Mouse (Mus musculus): Measurements from ENCODE around the gene Ubap2l. TPM values are rescaled to one million over a fixed set of nuclear protein-coding genes. Genes with fewer than 3 reads are reported as not detected.

The Ubap2l gene
- polyA plus RNA-seq, 1 experiment from 2014 or later, result 220 TPM

DNA sequence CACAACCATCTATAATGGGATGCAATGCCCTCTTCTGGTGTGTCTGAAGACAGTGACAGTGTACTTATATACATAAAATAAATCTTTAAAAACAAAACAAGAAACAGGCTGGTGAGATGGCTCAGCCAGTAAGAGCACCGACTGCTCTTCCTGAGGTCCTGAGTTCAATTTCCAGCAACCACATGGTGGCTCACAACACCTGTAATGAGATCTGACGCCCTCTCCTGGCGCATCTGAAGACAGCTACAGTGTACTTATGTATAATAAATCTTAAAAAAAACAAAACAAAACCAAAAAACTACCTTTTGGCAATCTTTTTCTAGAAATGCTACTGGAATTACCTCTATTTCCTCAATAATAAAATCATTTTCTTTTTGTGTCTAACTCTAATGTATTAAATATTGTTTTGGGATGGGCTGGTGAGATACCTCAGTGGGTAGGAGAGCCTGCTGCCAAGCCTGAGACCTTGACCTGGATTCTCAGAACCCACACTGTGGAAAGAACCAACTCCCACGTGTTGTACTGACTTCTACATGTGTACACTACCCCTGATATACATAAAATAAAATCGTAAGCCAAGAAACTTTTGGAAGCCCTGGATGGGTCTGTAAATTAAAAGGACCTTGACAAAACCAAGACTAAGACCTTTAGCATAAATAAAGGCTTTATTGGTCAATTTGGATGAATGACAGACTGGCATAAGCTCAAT is 57.5 kb downstream of the Ubap2l start:
- Histone ChIP-seq H3K27me3 (ENCODE audit: poor library complexity, severe bottlenecking) (no peaks in the 10 kb centered on the region), H3K9me3 (no peaks in the 10 kb centered on the region), H3K27ac (no peak overlapping the region), H3K4me3 (no peak overlapping the region), H3K36me3 (replicated peaks) (peaks cover 53% of the 10 kb centered on the region), H3K4me1 (peaks cover 25% of the 10 kb centered on the region)
- no peak for DNase-seq (ENCODE audit: extremely low spot score, low spot score)
- WGBS, result 89% methylated on average over 5 of the region's 5 CpGs

DNA sequence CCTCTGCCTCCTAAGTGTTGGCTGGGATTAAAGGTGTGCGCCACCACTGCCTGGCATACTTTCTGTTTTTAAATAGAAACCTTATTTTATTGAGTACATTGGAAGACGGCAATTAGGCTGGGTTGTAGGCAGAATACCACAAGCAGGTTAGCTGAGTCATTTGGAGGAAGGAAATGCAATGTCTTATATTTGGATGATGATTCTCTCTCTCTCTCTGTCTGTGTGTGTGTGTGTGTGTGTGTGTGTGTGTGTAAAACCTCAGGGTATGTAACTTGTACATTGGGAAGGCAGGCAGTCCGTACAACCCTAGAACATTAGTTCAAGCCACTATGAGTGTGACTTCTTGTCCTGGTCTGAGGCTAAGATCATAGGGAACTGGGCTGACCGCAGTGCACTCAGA is 64.6 kb downstream of the Ubap2l start:
- H3K4me3 ChIP-seq, result no peak overlapping the region
- no peaks in the 10 kb centered on the region for H3K9me3 ChIP-seq
- H3K4me1 ChIP-seq, result no peaks in the 10 kb centered on the region
- peaks cover 11% of the 10 kb centered on the region for H3K36me3 ChIP-seq (replicated peaks)
- 95% methylated on average over 4 of the region's 4 CpGs for WGBS
- H3K27me3 ChIP-seq (ENCODE audit: poor library complexity, severe bottlenecking), result no peaks in the 10 kb centered on the region
- H3K27ac ChIP-seq, result no peak overlapping the region
- no peak for DNase-seq (ENCODE audit: extremely low spot score, low spot score)

DNA sequence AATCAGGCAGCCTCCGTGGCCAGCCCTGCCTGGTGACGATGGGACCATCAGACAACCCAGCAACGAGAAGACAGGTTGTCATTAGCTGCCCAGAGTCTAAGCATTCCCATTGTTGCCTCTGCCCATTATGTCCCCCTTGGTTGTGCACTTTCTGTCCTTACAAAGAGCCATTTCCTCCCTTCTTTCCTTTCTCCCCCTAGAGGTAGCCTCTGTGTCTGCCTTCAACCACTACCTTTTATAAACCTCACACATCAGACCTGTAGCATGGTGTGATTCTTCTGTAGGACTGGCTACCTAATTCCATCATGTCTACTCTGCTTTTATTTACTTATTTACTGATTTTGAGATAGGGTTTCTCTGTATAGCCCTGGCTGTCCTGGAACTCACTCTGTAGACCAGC is 65.2 kb downstream of the Ubap2l start:
- no peak for DNase-seq (ENCODE audit: extremely low spot score, low spot score)
- no peaks in the 10 kb centered on the region for H3K27me3 ChIP-seq (ENCODE audit: poor library complexity, severe bottlenecking)
- H3K4me1 ChIP-seq, result no peaks in the 10 kb centered on the region
- no peaks in the 10 kb centered on the region for H3K9me3 ChIP-seq
- WGBS, result 65% methylated on average over 3 of the region's 3 CpGs
- H3K36me3 ChIP-seq (replicated peaks), result peaks cover 6% of the 10 kb centered on the region
- H3K4me3 ChIP-seq, result no peak overlapping the region
- no peak overlapping the region for H3K27ac ChIP-seq

DNA sequence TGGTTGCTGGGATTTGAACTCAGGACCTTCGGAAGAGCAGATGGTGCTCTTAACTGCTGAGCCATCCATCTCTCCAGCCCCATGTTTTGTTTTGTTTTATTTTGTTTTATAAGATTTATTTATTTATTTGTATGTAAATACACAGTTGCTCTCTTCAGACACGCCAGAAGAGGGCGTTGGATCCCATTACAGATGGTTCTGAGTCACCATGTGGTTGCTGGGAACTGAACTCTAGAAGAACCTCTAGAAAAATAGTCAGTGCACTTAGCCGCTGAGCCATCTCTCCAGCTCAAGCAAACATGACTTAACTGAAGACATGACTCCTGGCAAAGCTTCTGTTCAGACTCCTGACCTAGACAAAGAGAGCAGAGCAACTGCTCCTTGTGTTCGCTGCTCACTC is 70.0 kb downstream of the Ubap2l start:
- no peaks in the 10 kb centered on the region for H3K36me3 ChIP-seq (replicated peaks)
- H3K27me3 ChIP-seq (ENCODE audit: poor library complexity, severe bottlenecking), result no peaks in the 10 kb centered on the region
- H3K4me1 ChIP-seq, result no peaks in the 10 kb centered on the region
- H3K27ac ChIP-seq, result no peak overlapping the region
- no peak for DNase-seq (ENCODE audit: extremely low spot score, low spot score)
- H3K9me3 ChIP-seq, result no peaks in the 10 kb centered on the region
- 79% methylated on average over 5 of the region's 5 CpGs for WGBS
- no peak overlapping the region for H3K4me3 ChIP-seq

DNA sequence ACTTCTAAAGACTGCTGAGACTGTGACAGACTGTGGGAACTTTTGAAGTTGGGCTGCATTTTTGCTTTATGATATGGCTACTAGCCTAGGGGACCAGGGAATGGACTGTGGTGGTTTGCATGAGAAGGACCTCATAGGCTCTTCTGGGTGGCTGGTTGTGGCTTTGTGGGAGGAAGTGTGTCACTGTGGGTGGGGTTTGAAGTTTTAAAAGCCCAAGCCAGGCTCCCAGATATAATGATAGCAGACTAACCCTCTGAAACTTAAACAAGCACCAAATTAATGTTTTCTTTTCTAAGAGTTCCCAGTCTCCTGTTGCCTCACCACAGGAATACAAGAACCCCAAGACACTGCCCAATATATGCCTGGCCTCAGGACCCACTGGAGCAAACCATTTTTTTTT is 75.6 kb downstream of the Ubap2l start:
- no peaks in the 10 kb centered on the region for H3K27me3 ChIP-seq (ENCODE audit: poor library complexity, severe bottlenecking)
- H3K9me3 ChIP-seq, result no peaks in the 10 kb centered on the region
- H3K4me3 ChIP-seq, result no peak overlapping the region
- no peaks in the 10 kb centered on the region for H3K36me3 ChIP-seq (replicated peaks)
- no peak for DNase-seq (ENCODE audit: extremely low spot score, low spot score)
- no peaks in the 10 kb centered on the region for H3K4me1 ChIP-seq
- H3K27ac ChIP-seq, result no peak overlapping the region

DNA sequence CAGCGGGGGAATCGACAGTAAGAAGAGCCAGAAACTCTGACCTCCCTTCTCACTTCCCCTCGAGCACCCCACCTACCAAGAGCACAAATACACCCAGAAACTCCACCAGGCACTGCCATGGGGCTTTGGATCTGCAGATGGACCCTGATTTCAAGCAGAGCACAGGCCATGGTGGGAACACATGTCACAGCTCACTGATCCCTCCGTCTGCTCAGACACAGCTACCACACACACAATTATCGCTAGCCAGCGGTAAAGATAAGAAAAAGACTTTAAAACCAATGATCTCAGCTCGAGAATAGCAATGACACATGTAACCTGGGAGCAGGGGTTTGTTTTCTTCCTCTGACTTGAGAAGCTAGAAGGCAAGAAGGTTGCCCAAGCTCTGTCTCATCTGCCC is 83.9 kb downstream of the Ubap2l start:
- no peak for DNase-seq (ENCODE audit: extremely low spot score, low spot score)
- no peak overlapping the region for H3K4me3 ChIP-seq
- WGBS, result 82% methylated on average over 7 of the region's 7 CpGs
- H3K27me3 ChIP-seq (ENCODE audit: poor library complexity, severe bottlenecking), result no peaks in the 10 kb centered on the region
- H3K9me3 ChIP-seq, result no peaks in the 10 kb centered on the region
- H3K36me3 ChIP-seq (replicated peaks), result peaks cover 16% of the 10 kb centered on the region
- H3K4me1 ChIP-seq, result peaks cover 15% of the 10 kb centered on the region
- H3K27ac ChIP-seq, result no peak overlapping the region

DNA sequence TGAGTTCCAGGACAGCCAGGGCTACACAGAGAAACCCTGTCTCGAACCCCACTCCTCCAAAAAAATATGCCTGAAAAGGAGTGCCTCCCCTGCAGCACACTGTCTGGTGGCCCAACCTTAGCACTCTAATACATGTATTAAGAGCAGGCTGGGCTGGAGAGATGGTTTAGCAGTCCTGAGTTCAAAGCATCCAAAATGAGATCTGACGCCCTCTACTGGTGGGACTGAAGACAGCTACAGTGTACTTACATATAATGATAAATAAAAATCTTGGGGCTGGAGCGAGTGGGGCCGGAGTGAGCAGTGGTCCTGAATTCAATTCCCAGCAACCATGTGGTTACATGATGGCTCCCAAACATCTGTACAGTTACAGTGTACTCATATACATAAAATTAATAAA is 85.5 kb downstream of the Ubap2l start:
- Histone ChIP-seq H3K4me3 (no peak overlapping the region), H3K4me1 (peaks cover 26% of the 10 kb centered on the region), H3K36me3 (replicated peaks) (peaks cover 16% of the 10 kb centered on the region), H3K9me3 (no peaks in the 10 kb centered on the region), H3K27ac (no peak overlapping the region), H3K27me3 (ENCODE audit: poor library complexity, severe bottlenecking) (no peaks in the 10 kb centered on the region)
- WGBS, result 71% methylated on average over 4 of the region's 4 CpGs
- DNase-seq (ENCODE audit: extremely low spot score, low spot score), result no peak

DNA sequence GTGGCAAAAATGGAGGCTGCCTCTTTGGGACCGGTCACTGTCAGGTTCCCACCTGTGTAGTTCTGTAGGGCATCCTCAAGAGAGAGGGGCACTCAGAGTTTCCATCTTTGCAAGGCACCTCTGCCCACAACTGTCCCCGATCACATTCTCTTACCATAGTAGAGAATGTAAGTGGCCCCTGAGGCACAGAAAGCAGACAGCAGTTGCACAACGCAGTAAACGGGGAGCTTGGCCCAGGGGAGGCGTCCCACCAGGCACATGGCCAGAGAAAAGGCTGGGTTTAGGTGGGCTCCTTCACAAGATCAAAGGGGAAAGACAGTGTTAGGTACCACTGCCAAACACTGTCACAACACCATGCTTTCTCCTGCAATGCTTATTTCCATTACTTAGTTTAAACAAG is 86.5 kb downstream of the Ubap2l start:
- Histone ChIP-seq H3K36me3 (replicated peaks) (peaks cover 16% of the 10 kb centered on the region), H3K27ac (no peak overlapping the region), H3K4me3 (no peak overlapping the region), H3K4me1 (peaks cover 36% of the 10 kb centered on the region), H3K27me3 (ENCODE audit: poor library complexity, severe bottlenecking) (no peaks in the 10 kb centered on the region), H3K9me3 (no peaks in the 10 kb centered on the region)
- DNase-seq (ENCODE audit: extremely low spot score, low spot score), result no peak
- 94% methylated on average over 5 of the region's 5 CpGs for WGBS

DNA sequence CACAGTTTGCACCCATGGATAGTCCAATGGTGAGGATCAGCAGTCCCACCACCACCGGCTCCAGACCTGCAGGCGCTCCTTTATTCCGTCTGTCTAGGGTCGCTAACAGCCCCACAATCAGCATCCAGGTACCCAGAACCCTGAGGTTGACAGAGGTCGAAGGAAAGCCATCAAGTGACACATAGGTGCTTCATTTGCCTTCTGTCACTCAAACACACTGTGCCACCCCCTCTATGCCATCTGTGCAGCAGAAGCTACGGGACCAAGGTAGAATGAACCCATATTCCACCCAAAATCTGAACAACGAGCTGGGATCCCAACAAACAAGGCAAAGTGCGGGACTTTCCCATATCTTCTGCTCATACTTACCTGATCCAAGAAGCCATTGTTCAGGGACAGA is 86.9 kb downstream of the Ubap2l start:
- Histone ChIP-seq H3K9me3 (no peaks in the 10 kb centered on the region), H3K4me3 (no peak overlapping the region), H3K27ac (no peak overlapping the region), H3K27me3 (ENCODE audit: poor library complexity, severe bottlenecking) (no peaks in the 10 kb centered on the region), H3K4me1 (peaks cover 40% of the 10 kb centered on the region), H3K36me3 (replicated peaks) (peaks cover 16% of the 10 kb centered on the region)
- 95% methylated on average over 8 of the region's 8 CpGs for WGBS
- no peak for DNase-seq (ENCODE audit: extremely low spot score, low spot score)

DNA sequence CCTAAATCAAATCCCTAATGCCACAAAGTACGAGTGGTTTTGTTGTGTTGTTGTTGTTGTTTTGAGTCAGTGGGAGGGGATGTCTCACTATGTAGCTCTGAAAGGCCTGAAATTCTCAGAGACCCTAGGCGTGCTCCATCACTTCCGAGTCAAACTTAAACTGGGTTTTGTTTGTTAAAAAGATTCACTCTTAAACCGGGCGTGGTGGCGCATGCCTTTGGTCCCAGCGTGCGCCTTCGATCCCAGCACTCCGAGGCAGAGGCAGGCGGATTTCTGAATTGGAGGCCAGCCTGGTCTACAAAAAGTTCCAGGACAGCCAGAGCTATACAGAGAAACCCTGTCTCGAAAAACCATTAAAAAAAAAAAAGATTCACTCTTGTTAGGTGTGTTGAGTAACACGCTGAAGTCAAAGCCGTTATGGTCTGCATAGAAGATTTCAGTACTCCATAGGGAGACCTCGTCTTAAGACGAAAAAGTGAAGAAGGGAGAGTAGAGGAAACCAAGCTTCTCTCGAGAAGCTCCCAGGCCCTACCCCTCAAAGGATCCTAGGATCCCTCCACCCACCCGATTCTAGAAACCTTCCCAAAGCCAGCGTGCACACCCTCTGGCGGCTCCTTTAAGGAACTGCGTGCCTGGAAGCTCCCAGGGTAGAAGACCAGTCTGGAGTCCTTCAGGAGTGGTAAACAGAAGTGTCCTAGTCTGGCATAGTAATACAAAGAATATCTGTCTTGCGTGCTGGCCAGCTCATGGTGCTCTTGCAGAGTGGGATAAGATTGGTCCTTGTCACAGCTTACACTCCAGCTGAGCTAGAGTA is 88.3 kb downstream of the Ubap2l start:
- peak; percentile 67 for DNase-seq (ENCODE audit: extremely low spot score, low spot score)
- Histone ChIP-seq H3K4me1 (peaks cover 54% of the 10 kb centered on the region), H3K4me3 (peak overlapping the region; percentile 95), H3K9me3 (no peaks in the 10 kb centered on the region), H3K36me3 (replicated peaks) (peaks cover 21% of the 10 kb centered on the region), H3K27ac (peak overlapping the region; percentile 96), H3K27me3 (ENCODE audit: poor library complexity, severe bottlenecking) (no peaks in the 10 kb centered on the region)
- 44% methylated on average over 22 of the region's 22 CpGs for WGBS

DNA sequence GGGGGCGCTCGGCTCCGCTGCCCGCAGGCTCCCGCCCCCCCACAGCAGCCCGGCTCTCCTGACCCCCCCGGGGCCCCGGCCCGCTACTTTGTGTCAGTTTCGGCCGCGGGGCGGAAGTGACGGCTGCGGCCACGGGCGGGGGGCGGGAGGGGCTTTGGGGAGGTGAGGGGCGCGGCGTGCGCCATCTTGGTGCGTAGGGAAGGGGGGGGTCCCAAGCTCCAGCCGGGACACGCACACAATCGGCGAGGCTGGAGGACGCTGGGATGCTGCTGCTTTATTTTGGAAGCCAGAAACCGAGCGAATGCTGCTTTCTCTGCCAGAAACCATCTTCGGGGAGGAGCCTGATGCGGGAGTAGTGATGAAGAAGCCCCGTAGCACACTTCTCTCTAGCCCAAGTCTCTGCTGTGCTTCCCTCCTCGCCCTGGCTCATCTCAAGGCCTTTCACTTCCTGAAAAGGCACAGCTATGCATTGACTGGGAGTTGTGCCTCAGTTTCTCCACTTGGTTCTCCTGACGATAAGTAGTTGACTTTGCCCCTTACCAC is 89.1 kb downstream of the Ubap2l start, which contains the start of gene Atp8b2:
Gene Atp8b2, minus strand, starts transcription at position 288 of the 543 bp plus-strand sequence.
- peak within 1 kb of the TSS; percentile 96 for H3K27ac ChIP-seq
- H3K4me3 ChIP-seq, result peak within 1 kb of the TSS; percentile 95
- peaks cover 61% of the 10 kb centered on the region for H3K4me1 ChIP-seq
- H3K36me3 ChIP-seq (replicated peaks), result peaks cover 30% of the 10 kb centered on the region
- DNase-seq (ENCODE audit: extremely low spot score, low spot score), result peak; percentile 78
- H3K9me3 ChIP-seq, result no peaks in the 10 kb centered on the region
- no peaks in the 10 kb centered on the region for H3K27me3 ChIP-seq (ENCODE audit: poor library complexity, severe bottlenecking)
- WGBS, result under 1% methylated on average over 35 of the region's 35 CpGs

DNA sequence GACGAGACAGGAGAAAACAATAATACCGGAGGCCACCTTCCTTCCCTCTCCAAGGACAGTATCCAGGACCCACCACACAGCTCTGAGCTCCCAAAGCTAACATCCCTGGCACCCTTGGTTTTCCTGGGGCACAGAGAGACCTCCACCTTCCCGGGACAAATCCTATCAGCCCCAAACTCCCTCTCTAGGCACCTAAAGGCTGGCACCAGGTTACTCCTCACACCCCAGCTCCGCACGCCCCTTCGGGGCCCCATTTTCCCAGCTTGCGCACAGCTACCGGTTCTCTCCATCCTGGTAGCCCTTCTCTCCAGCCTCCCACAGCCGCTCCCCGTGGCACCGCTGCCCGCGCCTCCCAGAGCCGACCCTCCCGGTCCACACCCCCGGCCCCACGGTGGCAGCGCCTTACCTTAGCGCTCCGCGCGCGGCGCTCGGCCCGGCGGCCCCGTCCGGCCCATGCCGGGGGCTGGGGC is 89.6 kb downstream of the Ubap2l start:
- under 1% methylated on average over 30 of the region's 30 CpGs for WGBS
- H3K9me3 ChIP-seq, result no peaks in the 10 kb centered on the region
- H3K27ac ChIP-seq, result peak overlapping the region; percentile 96
- DNase-seq (ENCODE audit: extremely low spot score, low spot score), result no peak
- H3K27me3 ChIP-seq (ENCODE audit: poor library complexity, severe bottlenecking), result no peaks in the 10 kb centered on the region
- peak overlapping the region; percentile 95 for H3K4me3 ChIP-seq
- peaks cover 35% of the 10 kb centered on the region for H3K36me3 ChIP-seq (replicated peaks)
- H3K4me1 ChIP-seq, result peaks cover 61% of the 10 kb centered on the region
